Mouse (Mus musculus) kidney, postnatal 0 days (tissue): Measurements from ENCODE around the gene Esr2. TPM values are rescaled to one million over a fixed set of nuclear protein-coding genes. Genes with fewer than 3 reads are reported as not detected.

Experiments
- ATAC-seq: fragments of 200-750 bp; cut with Nextera tagmentation; replicated peaks from 2 replicates; pipeline ENCODE4 v1.8.0; 2017; ENCODE audit warnings: low read depth, moderate number of reproducible peaks, moderate TSS enrichment, moderate library complexity; ENCODE audit not compliant: low FRiP score
- DNase-seq: peaks from one replicate; pipeline ENCODE4 v3.0.0-alpha.2; 2016; ENCODE audit warnings: low spot score
- H3K27ac ChIP-seq: fragments of 300-500 bp; sonication (generic); 2 replicates; pipeline ENCODE4 v1.5.1; 2014; ENCODE audit warnings: mild to moderate bottlenecking
- H3K27me3 ChIP-seq: fragments of 300-500 bp; sonication (generic); 2 replicates; pipeline ENCODE4 v1.6.1; 2014; ENCODE audit warnings: low read length, mixed read lengths; ENCODE audit not compliant: insufficient read depth
- H3K36me3 ChIP-seq: fragments of 300-500 bp; sonication (generic); 2 replicates; pipeline ENCODE4 v1.6.1; 2014; ENCODE audit warnings: low read length, mixed read lengths; ENCODE audit not compliant: insufficient read depth
- H3K4me1 ChIP-seq: fragments of 300-500 bp; sonication (generic); replicated peaks from 2 replicates; pipeline ENCODE4 v1.6.1; 2014; ENCODE audit warnings: antibody characterized with exemption, low read length, mixed read lengths; ENCODE audit not compliant: insufficient read depth
- H3K4me2 ChIP-seq: fragments of 300-500 bp; sonication (generic); 2 replicates; pipeline ENCODE4 v1.6.1; 2014; ENCODE audit warnings: mild to moderate bottlenecking, low read length, moderate library complexity, mixed read lengths
- H3K4me3 ChIP-seq: fragments of 300-500 bp; sonication (generic); replicated peaks from 2 replicates; pipeline ENCODE4 v1.5.1; 2014; ENCODE audit warnings: low read depth, low read length
- H3K9ac ChIP-seq: fragments of 300-500 bp; sonication (generic); 2 replicates; pipeline ENCODE4 v1.6.1; 2014; ENCODE audit warnings: low read depth, low read length
- H3K9me3 ChIP-seq: fragments of 300-500 bp; sonication (generic); replicated peaks from 2 replicates; pipeline ENCODE4 v1.6.1; 2016; ENCODE audit warnings: low read length, inconsistent platforms, mixed read lengths
- CTCF ChIP-seq: IDR thresholded peaks from 2 replicates; pipeline ENCODE4 v1.5.1; 2016; ENCODE audit warnings: antibody characterized with exemption, low read depth, mild to moderate bottlenecking, moderate library complexity
- WGBS: fragments of 180-500 bp; shearing (Covaris S2); extraction: QIAGEN DNeasy Blood & Tissue Kit; methylation state at CpG from one replicate; pipeline ENCODE4 v1.1.7; 2014; 5-methylcytosine and 5-hydroxymethylcytosine counted together
- polyA plus RNA-seq: library from polyadenylated mRNA; unstranded; fragments of >200 nt; fragmentation: Nextera tagmentation; extraction: Ambion mirVana; gene quantifications from 2 replicates; pipeline ENCODE4 v1.2.1, GENCODE M21; 2015

The Esr2 gene
- polyA plus RNA-seq, 1 experiment from 2014 or later, result 0.75 TPM

- no peak overlapping the region for H3K4me3 ChIP-seq
- no peak for ATAC-seq
- WGBS, result 48% methylated on average over 8 of the region's 8 CpGs
Observed at GRCm38 (mm10) chr12:76197071-76197470, 20.0 kb upstream of the Esr2 start.

GRCm38 (mm10) chr12:76196709-76197054 is 19.6 kb upstream of the Esr2 start:
- WGBS, result 10% methylated on average over 6 of the region's 6 CpGs
- no peaks in the 10 kb centered on the region for H3K9me3 ChIP-seq
- peak overlapping the region; percentile 69 for H3K4me2 ChIP-seq
- no peak overlapping the region for H3K27ac ChIP-seq
- peak; percentile 88 for DNase-seq
- no peak overlapping the region; the same call in 1 of the 2 replicates for H3K4me3 ChIP-seq
- no peak overlapping the region for H3K9ac ChIP-seq
- TF ChIP-seq CTCF, result peak; percentile 88
- ATAC-seq, result peak; percentile 47; the same call in 1 of the 2 replicates
- H3K4me1 ChIP-seq, result no peaks in the 10 kb centered on the region
- no peaks in the 10 kb centered on the region for H3K36me3 ChIP-seq
- H3K27me3 ChIP-seq, result no peaks in the 10 kb centered on the region

More at GRCm38 (mm10) chr12:76197071-76197470, 20.0 kb upstream of the Esr2 start:
- no peak overlapping the region for H3K27ac ChIP-seq
- H3K4me2 ChIP-seq, result peak overlapping the region; percentile 69
- no peaks in the 10 kb centered on the region for H3K9me3 ChIP-seq
- no peak for DNase-seq
- no peaks in the 10 kb centered on the region for H3K4me1 ChIP-seq
- no peak overlapping the region for H3K9ac ChIP-seq
- H3K27me3 ChIP-seq, result no peaks in the 10 kb centered on the region
- no peaks in the 10 kb centered on the region for H3K36me3 ChIP-seq
- no peak for TF ChIP-seq CTCF

GRCm38 (mm10) chr12:76195912-76196708 is 19.1 kb upstream of the Esr2 start:
- peak; percentile 76 for DNase-seq

GRCm38 (mm10) chr12:76194526-76194925 is 17.5 kb upstream of the Esr2 start:
- Histone ChIP-seq H3K9me3 (no peaks in the 10 kb centered on the region), H3K27ac (no peak overlapping the region), H3K4me2 (no peak overlapping the region), H3K27me3 (no peaks in the 10 kb centered on the region), H3K4me3 (no peak overlapping the region), H3K36me3 (no peaks in the 10 kb centered on the region), H3K9ac (no peak overlapping the region), H3K4me1 (no peaks in the 10 kb centered on the region)
- DNase-seq (no peak), ATAC-seq (no peak)
- no peak for TF ChIP-seq CTCF
- 67% methylated on average over 3 of the region's 3 CpGs for WGBS

More at GRCm38 (mm10) chr12:76195912-76196708, 19.1 kb upstream of the Esr2 start:
- Histone ChIP-seq H3K4me2 (peak overlapping the region; percentile 69), H3K36me3 (no peaks in the 10 kb centered on the region), H3K4me3 (peak overlapping the region; percentile 23), H3K27ac (peak overlapping the region; percentile 51; the same call in 1 of the 2 replicates), H3K9ac (peak overlapping the region; percentile 25; the same call in 1 of the 2 replicates), H3K9me3 (no peaks in the 10 kb centered on the region), H3K27me3 (no peaks in the 10 kb centered on the region), H3K4me1 (no peaks in the 10 kb centered on the region)
- peak; percentile 87 for ATAC-seq
- no peak for TF ChIP-seq CTCF
- WGBS, result under 1% methylated on average over 22 of the region's 22 CpGs

GRCm38 (mm10) chr12:76190940-76191339 is 13.9 kb upstream of the Esr2 start:
- H3K27me3 ChIP-seq, result no peaks in the 10 kb centered on the region
- no peaks in the 10 kb centered on the region for H3K4me1 ChIP-seq
- H3K36me3 ChIP-seq, result no peaks in the 10 kb centered on the region
- ATAC-seq, result no peak; the same call in 1 of the 2 replicates
- peak; percentile 89 for DNase-seq
- no peak overlapping the region for H3K4me2 ChIP-seq
- H3K27ac ChIP-seq, result no peak overlapping the region
- peak; percentile 88 for TF ChIP-seq CTCF
- H3K9ac ChIP-seq, result no peak overlapping the region
- no peaks in the 10 kb centered on the region for H3K9me3 ChIP-seq
- 44% methylated on average over 11 of the region's 11 CpGs for WGBS
- H3K4me3 ChIP-seq, result no peak overlapping the region

- no peak overlapping the region for H3K4me3 ChIP-seq
- no peak for ATAC-seq
Observed at GRCm38 (mm10) chr12:76187849-76188248, 10.8 kb upstream of the Esr2 start.

More at GRCm38 (mm10) chr12:76187849-76188248, 10.8 kb upstream of the Esr2 start:
- H3K9me3 ChIP-seq, result no peaks in the 10 kb centered on the region
- H3K27ac ChIP-seq, result no peak overlapping the region
- TF ChIP-seq CTCF, result peak; percentile 79
- no peaks in the 10 kb centered on the region for H3K27me3 ChIP-seq
- no peaks in the 10 kb centered on the region for H3K4me1 ChIP-seq
- H3K4me2 ChIP-seq, result no peak overlapping the region
- peak; percentile 58 for DNase-seq
- no peaks in the 10 kb centered on the region for H3K36me3 ChIP-seq
- no peak overlapping the region for H3K9ac ChIP-seq
- 30% methylated on average over 8 of the region's 8 CpGs for WGBS
